Mouse (Mus musculus) thymus, adult 2 months (tissue): Measurements from ENCODE around the gene Fgfr2.

Source experiments
- CTCF ChIP-seq: fragments of 200-500 bp; IDR thresholded peaks from 2 replicates; pipeline ENCODE4 v1.5.1; 2012; ENCODE audit warnings: mild to moderate bottlenecking, control low read depth, low read length, moderate library complexity, borderline replicate concordance; ENCODE audit not compliant: control insufficient read depth, poor library complexity, insufficient read depth; ENCODE audit errors: extremely low read depth
- POLR2A ChIP-seq: fragments of 200-500 bp; IDR thresholded peaks from 2 replicates; pipeline ENCODE4 v1.6.1; 2012; ENCODE audit warnings: mild to moderate bottlenecking, low read length, control low read depth, moderate library complexity; ENCODE audit not compliant: control insufficient read depth, poor library complexity, insufficient read depth; ENCODE audit errors: extremely low read depth

GRCm38 (mm10) chr7:130230034-130230433 is 2893.1 kb downstream of the Fgfr2 start:
- TF ChIP-seq POLR2A (no peak), CTCF (no peak)
